Mouse (Mus musculus) left cerebral cortex, adult 2 months (tissue): Measurements from ENCODE around the gene Pltp. TPM values are rescaled to one million over a fixed set of nuclear protein-coding genes. Genes with fewer than 3 reads are reported as not detected.

ENCODE experiments used
- DNase-seq, 2 experiments: peaks; one replicate each; pipeline ENCODE4 v3.0.0; 2021 to 2022; ENCODE audit warnings: low spot score in 2 of 2, mixed read lengths in 1 of 2; ENCODE audit errors: extremely low spot score in 1 of 2
- H3K27ac ChIP-seq: fragments of 200-600 bp; 2 replicates; pipeline ENCODE4 v1.8.1; 2022
- H3K4me3 ChIP-seq: fragments of 200-600 bp; 2 replicates; pipeline ENCODE4 v1.8.1; 2022
- CTCF ChIP-seq: fragments of 200-600 bp; IDR thresholded peaks from 2 replicates; pipeline ENCODE4 v1.8.1; 2022; ENCODE audit warnings: antibody characterized with exemption, mild to moderate bottlenecking, moderate library complexity
- intact Hi-C: fragments of 180-260 bp; cut with DNase I; formaldehyde crosslinking; loops from one replicate; pipeline ENCODE4 v1.15.1; 2025
- total RNA-seq, 2 experiments: library from RNA; stranded (reverse); gene quantifications; 2 replicates each; pipeline ENCODE4 v1.2.3; 2021

Pltp gene
- total RNA-seq, 2 experiments from 2014 or later, result 78.1 to 82.4 TPM

DNA sequence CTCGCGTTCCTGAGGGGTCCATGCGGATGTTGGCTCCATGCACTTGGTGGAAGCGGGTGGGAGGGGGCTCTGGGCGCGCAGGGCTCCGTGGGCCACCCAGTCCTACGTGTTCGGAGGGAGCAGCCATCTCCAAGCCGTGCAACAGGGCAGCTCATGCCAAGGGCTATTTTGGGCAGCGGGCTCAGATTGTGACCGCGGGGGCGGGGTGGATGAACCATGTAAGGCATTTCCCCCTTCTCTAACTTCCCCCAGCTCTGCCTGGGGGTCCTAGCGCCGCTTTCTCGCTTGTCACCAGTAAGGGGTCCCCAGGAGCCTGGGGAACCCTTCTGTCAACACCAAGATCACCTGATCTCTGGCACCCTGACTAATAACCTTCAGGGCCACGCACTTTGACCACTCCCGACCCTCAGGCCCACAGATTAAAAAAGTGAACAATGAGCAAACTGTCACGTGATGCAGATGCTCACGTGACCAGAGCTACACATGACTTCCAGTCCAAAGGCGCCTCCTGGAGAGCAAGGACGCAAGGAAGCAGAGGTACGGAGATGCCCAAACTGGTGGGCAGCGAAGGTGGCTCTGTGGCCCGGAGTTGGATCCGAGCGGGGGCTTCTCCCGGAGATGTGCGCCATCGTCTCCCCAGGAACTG is 24.1 kb downstream of the Pltp start, which contains the start of gene Neurl2:
Gene Neurl2 (minus strand): TSS at position 143 of the 646 bp plus-strand sequence.
- Histone ChIP-seq H3K27ac (peak within 1 kb of the TSS; percentile 94), H3K4me3 (peak within 1 kb of the TSS; percentile 90)
- DNase-seq, result peak; percentile 85 to 87
- no peak for TF ChIP-seq CTCF
- intact Hi-C loops, result loop anchor here (1.0 to 2.0 kb wide), 2 partner anchors 46 to 77 kb away; partner anchors contain the start of genes Pcif1 and Zfp335

GRCm38 (mm10) chr2:164832748-164833301 is 24.7 kb downstream of the Pltp start, which contains the start of gene Ctsa:
Gene Ctsa (plus strand): TSS chr2:164832873.
- peak; percentile 59 for TF ChIP-seq CTCF
- Histone ChIP-seq H3K27ac (peak within 1 kb of the TSS; percentile 94), H3K4me3 (peak within 1 kb of the TSS; percentile 90)
- intact Hi-C loops, result loop anchor here (1.0 to 2.0 kb wide), 2 partner anchors 46 to 78 kb away; partner anchors contain the start of genes Pcif1 and Zfp335
- peak; percentile 76 to 78 for DNase-seq

DNA sequence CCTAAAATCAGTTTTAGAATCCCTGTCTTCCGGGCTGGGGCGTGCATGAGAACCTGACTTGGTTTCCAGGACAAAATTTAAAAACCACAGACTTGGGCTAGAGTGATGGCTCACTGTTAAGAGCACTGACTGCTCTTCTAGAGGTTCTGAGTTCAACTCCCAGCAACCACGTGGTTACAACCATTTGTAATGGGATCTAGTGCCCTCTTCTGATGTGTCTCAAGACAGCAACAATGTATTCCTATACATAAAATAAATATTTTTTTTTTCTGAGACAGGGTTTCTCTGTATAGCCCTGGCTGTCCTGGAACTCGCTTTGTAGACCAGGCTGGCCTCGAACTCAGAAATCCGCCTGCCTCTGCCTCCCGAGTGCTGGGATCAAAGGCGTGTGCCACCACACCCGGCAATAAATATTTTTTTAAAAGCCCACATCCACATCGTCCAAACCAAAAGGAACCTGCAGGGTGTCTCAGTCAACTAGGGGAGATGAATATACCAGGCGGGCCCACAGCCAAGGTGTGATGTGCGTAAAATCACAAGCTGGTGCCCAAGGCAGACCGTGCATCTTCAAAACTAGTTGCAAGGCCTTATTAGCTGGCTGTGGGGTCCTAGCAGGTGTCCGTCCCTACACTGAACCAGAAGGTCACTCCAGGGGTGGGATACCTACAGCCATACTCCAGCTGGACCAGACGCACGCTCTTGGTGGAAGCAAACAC is 25.3 kb downstream of the Pltp start:
- intact Hi-C loops, result loop anchor here (2.0 kb wide), 1 partner anchor 79 kb away; the partner anchor contains the start of gene Zfp335
- peak overlapping the region; percentile 90 for H3K4me3 ChIP-seq
- TF ChIP-seq CTCF, result no peak
- DNase-seq, result peak in 1 of 2 experiments; percentile 25
- peak overlapping the region; percentile 94 for H3K27ac ChIP-seq

DNA sequence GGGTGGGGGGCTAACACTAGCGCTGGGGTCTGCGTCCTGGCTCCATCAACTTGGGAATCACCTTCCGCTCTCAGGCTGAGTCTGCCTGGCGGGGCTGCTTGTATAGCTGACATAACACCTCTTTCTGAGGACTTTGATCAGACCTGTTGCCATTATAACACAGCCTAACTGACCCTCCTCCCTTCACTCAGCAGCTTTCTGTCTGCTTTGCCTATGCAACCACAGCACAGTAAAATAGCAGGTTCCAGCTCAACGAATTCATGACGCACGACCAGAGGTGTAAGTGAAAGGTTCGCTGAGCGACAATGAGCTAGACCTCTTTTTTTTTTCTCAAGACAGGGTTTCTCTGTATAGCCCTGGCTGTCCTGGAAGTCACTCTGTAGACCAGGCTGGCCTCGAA is 26.5 kb downstream of the Pltp start:
- no peak for TF ChIP-seq CTCF
- intact Hi-C loops, result no loop called here
- Histone ChIP-seq H3K27ac (no peak overlapping the region), H3K4me3 (no peak overlapping the region)
- no peak for DNase-seq

- DNase-seq, result no peak
- H3K27ac ChIP-seq, result no peak overlapping the region
- intact Hi-C loops, result no loop called here
- no peak overlapping the region for H3K4me3 ChIP-seq
- no peak for TF ChIP-seq CTCF
Measured at GRCm38 (mm10) chr2:164829090-164829489, 28.4 kb downstream of the Pltp start.

- intact Hi-C loops, result no loop called here
- no peak for TF ChIP-seq CTCF
- no peak within 1 kb of the TSS for H3K27ac ChIP-seq
- no peak within 1 kb of the TSS for H3K4me3 ChIP-seq
- no peak for DNase-seq
Measured at GRCm38 (mm10) chr2:164828437-164828836, 29.1 kb downstream of the Pltp start, which contains the start of gene Spata25. Gene Spata25 (minus strand): TSS chr2:164828537.

- no peak for TF ChIP-seq CTCF
- no peak overlapping the region for H3K4me3 ChIP-seq
- H3K27ac ChIP-seq, result no peak overlapping the region
- no peak for DNase-seq
- intact Hi-C loops, result no loop called here
Measured at GRCm38 (mm10) chr2:164827146-164827850, 30.2 kb downstream of the Pltp start.

- no peak for TF ChIP-seq CTCF
- intact Hi-C loops, result no loop called here
- Histone ChIP-seq H3K4me3 (no peak overlapping the region), H3K27ac (no peak overlapping the region)
- no peak for DNase-seq
Measured at GRCm38 (mm10) chr2:164825521-164825920, 32.0 kb downstream of the Pltp start.

GRCm38 (mm10) chr2:164823969-164824368 is 33.5 kb downstream of the Pltp start:
- TF ChIP-seq CTCF, result no peak
- Histone ChIP-seq H3K4me3 (peak overlapping the region; percentile 68), H3K27ac (no peak overlapping the region)
- no peak for DNase-seq
- intact Hi-C loops, result loop anchor here (2.0 kb wide), 1 partner anchor 19 kb away; the partner anchor contains the start of genes Acot8 and Zswim3

GRCm38 (mm10) chr2:164823181-164823585 is 34.3 kb downstream of the Pltp start:
- Histone ChIP-seq H3K27ac (peak overlapping the region; percentile 96), H3K4me3 (peak overlapping the region; percentile 68)
- peak; percentile 17; the same call in 1 of the 2 replicates for TF ChIP-seq CTCF
- intact Hi-C loops, result loop anchor here (2.0 kb wide), 1 partner anchor 18 kb away; the partner anchor contains the start of genes Acot8 and Zswim3
- peak in 1 of 2 experiments; percentile 41 for DNase-seq

DNA sequence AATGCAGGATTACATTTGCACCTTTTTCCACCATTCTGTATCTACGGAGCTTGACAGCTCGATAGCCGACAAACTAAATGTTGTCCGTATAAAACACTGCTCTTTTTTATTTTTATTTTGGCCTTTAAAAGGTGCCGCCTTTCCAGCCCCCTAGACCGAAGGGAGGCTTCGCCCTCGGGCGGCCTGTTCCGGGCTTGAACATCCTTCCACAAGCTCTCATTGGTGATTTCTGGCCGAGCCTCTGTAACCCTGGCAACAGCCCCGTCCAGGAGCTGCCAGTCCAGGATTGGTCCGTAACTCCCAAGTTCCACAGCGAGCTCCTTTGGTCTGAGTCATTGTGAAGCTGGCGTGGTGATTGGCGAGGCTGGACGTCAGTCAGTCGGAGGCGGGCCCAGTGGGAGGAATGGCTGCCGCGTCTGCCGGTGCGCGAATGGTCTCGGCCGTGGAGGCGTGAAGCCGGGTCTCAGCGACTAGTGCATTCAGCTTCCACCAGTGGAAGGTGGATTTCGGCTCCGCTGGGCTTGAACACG is 34.8 kb downstream of the Pltp start, which contains the start of gene Zswim1:
Gene Zswim1 (plus strand): TSS at position 51 of the 530 bp plus-strand sequence.
- TF ChIP-seq CTCF, result no peak; the same call in 1 of the 2 replicates
- intact Hi-C loops, result loop anchor here (2.0 kb wide), 1 partner anchor 18 kb away; the partner anchor contains the start of genes Acot8 and Zswim3
- H3K4me3 ChIP-seq, result peak within 1 kb of the TSS; percentile 68
- DNase-seq, result peak; percentile 100
- peak within 1 kb of the TSS; percentile 96 for H3K27ac ChIP-seq
